Mouse (Mus musculus): Measurements from ENCODE around the gene Tars.

Gene Tars

GRCm38 (mm10) chr15:11399356-11400067 is at the start of gene Tars:
Gene Tars, minus strand, starts transcription at chr15:11399665.
- DNase-seq (ENCODE audit: low read depth, low spot score) = peak; percentile 97

GRCm38 (mm10) chr15:11437361-11437760 is 37.9 kb upstream of the Tars start:
- DNase-seq (ENCODE audit: low read depth, low spot score) = no peak

DNA sequence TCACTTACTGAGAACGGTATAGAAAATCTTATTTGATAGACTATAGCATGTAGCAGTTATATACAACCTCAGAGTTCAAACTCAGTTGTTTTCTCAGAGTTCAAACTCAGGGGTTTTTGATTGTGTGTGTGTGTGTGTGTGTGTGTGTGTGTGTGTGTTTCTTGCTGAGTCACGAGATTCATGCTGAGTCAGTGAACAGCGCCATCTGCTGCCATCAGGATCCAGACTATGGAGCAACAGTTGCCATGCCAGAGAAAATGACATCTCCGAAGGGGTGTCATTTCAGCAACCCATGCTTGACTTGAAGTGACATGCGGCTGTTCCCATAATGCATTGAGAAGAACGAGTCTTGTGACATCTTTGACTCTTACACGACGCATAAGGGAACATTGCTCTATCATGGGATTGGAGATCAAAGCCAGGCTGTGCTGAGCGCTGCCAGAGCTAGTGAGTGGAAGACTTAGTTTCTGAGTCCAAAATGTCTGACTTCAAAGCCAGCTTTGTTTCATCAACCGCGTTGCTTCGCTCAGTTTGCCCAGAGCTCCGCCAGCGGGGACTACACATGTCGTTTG is 37.3 kb upstream of the Tars start:
- no peak for DNase-seq (ENCODE audit: low read depth, low spot score)

DNA sequence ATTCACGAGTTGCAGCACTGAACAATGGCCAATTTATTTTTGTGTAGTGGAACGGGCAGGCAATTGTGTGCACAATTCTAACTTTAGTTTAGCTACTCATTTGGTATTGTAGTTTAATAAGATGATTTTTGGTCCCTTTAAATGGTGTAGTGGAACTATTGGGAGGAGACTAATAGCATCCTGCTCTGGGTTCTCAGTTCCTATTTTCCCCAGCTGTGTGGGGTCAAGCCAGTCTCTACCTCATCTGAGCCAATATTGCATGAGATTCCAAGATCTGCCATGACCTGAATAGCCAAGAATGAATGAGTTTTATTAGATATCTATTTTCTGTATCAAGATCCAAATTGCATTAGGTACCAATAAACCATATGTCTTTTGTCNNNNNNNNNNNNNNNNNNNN is 27.4 kb upstream of the Tars start:
- DNase-seq (ENCODE audit: low read depth, low spot score) = no peak

- no peak for DNase-seq (ENCODE audit: low read depth, low spot score)
Observed at GRCm38 (mm10) chr15:11413484-11413883, 14.0 kb upstream of the Tars start.

- DNase-seq (ENCODE audit: low read depth, low spot score) = no peak
Observed at GRCm38 (mm10) chr15:11412542-11412941, 13.1 kb upstream of the Tars start.

DNA sequence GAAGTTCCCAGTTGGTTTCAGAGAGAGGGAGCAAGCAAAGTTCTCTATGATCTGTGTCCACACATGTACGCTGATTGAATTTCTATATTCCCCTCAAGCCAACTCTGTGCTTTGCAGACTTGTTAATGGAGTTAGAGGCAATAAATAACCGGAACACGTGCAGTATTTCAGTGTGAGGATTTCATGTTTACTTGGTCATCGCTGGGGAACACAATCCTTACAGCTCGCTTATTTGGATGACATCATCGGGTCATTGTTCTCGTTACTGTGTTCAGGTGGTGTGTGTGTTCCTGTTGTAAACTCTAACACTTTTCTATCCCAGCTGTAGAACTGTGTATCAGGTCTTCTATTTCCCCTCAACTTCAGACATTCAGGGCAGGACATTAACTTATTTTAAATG is 12.4 kb upstream of the Tars start:
- no peak for DNase-seq (ENCODE audit: low read depth, low spot score)

DNA sequence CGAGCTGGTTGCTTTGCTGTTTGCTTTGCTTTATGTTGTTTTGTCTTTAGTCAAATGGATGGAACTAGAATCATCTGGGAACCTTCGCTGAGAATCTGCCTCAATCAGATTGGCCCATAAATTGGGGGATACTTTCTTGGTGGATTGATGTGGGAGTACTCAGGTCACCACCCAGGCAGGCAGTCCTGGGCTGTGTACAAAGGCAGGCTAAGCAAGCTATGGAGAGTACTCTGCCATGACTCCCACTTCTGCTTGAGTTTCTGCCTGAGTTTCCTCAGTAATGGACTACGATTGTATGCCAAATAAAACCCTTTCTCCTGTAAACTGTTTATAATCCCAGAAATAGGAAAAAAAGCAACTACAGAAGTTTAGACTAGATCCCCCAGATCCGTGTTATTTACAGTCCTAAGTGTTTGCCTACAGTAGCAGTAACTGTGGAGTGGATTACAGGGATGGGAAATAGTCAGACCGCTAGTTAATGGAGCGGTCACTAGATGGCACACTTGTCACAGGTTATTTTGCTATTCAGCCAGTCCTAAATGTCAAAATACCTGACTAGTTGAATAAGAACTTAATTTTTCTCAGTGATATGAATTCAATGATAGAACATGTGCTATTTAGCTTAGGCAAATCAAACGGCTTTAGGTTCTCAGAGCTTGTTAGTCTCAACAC is 8.8 kb upstream of the Tars start:
- no peak for DNase-seq (ENCODE audit: low read depth, low spot score)

DNA sequence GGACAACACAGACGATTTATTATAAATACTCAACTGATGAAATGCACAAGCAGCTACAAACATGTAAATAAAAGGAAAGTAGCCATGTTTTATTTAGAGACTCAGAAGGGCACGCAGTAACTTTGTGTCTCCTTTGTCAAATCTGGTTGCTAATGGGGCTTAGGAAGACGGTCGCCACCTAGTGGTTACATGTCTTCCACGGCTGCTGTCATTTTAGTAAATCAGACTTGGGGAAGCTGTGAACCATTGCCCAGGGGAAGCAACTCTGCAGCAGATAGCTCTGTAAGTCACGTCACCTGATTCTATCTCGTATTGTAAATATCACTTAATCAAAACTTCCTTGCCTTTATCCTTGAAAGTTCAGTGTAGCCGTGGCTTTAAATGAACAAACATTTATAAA is 7.9 kb upstream of the Tars start:
- DNase-seq (ENCODE audit: low read depth, low spot score) = no peak

DNA sequence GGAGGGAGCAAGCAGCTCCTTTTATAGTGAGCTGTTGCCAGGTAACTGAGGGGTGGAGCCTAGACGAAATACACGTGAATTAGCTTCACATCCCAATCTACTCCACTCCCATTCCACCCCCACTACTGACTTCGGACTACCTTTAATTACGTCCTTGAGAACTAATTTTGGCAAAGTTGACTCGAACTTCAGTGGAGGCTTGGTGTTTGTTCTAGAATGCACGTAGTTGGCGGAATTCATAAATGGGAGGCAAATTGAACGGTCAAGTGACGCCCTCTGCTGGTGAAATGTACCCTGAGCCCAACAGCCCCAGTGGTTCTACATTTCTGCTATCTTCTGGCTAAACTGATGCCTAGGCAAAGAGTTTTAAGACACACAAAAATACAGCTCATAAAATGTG is 7.3 kb upstream of the Tars start:
- no peak for DNase-seq (ENCODE audit: low read depth, low spot score)

GRCm38 (mm10) chr15:11398676-11399350 is 652 bp downstream of the Tars start:
- DNase-seq (ENCODE audit: low read depth, low spot score) = peak; percentile 29

- DNase-seq (ENCODE audit: low read depth, low spot score) = no peak
Observed at GRCm38 (mm10) chr15:11396421-11396820, 3.0 kb downstream of the Tars start.

- no peak for DNase-seq (ENCODE audit: low read depth, low spot score)
Observed at GRCm38 (mm10) chr15:11392903-11393302, 6.6 kb downstream of the Tars start.

- DNase-seq (ENCODE audit: low read depth, low spot score) = no peak
Observed at GRCm38 (mm10) chr15:11383796-11384195, 15.7 kb downstream of the Tars start.

- DNase-seq (ENCODE audit: low read depth, low spot score) = no peak
Observed at GRCm38 (mm10) chr15:11382585-11382984, 16.9 kb downstream of the Tars start.

GRCm38 (mm10) chr15:11380616-11381015 is 18.8 kb downstream of the Tars start:
- DNase-seq (ENCODE audit: low read depth, low spot score) = no peak

- DNase-seq (ENCODE audit: low read depth, low spot score) = no peak
Observed at GRCm38 (mm10) chr15:11380087-11380530, 19.4 kb downstream of the Tars start.

DNA sequence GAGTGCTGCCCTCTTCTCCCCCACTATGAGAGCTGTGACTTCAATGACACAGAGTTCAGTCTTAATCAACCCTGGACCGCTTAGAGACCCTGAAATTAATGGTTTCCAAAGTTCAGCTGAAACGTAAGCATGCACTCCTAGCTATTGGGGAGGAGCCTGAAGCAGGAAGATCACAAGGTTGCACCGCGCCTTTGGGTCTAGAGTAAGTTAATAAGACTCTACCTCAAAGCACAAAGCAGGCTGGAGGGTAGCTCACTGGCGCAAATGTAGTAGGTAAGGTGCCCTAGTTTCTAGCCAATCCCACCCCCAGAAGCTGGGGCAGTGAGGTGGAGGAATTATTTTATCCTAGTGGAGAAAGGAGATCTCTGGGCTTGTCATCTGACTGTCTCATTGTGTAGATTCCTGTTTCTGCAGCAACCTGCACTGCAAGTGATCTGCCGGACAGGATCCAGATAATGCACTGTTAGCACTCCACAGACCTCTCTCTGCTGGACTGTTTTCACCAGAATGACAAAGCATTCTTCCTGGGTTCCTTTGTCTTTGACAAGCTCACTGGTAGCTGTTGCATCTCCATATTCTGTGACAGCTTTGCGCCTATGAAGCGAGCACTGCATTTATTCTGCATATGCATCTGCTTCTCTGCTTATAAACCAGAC is 19.9 kb downstream of the Tars start:
- no peak for DNase-seq (ENCODE audit: low read depth, low spot score)

DNA sequence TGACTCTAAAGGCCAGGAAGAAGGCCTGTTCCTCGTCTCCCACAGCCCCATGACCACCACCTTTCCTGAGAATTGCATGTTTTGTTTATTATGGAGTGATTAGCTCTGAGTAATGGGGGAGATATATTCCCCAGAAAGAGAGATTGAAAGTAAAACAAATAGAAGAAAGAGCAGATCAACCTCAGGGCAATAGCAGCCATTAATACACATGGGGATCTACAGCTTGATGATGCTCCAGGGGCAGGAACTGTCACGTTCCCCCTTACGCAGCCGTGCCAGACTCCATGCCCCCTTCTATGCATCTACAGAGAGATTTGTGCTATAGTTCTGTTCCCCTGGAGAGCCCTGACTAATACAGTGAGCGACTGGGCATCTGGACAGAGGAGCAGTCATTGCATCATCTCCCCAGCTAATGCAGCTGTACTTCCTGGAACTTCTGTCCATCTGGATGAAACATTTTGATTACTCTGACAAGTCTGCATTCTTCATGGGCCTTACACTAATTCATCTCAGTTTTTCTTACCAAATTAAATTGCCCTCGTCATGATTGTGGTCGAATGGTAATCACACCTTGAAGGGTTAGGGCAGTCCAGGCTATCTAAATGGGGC is 28.9 kb downstream of the Tars start:
- no peak for DNase-seq (ENCODE audit: low read depth, low spot score)

GRCm38 (mm10) chr15:11369572-11369971 is 29.9 kb downstream of the Tars start:
- DNase-seq (ENCODE audit: low read depth, low spot score) = no peak

DNA sequence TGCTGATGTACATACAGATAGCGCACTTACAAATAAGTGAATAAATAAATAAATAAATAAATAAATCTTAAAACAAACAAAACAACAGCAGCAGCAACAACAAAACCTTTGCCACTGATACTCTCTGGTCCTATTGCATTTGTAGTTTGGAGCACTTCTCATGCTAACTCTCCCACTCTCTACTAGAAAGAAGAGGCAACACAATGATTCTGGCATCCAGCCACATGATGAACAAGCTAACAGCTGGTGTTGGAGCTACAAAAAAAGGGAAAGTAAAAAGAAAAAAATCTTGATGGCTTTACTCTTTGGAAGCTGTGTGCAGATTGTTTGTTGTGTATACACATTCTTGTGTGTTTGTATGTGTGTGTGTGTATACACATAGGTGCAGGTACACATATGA is 34.7 kb downstream of the Tars start:
- DNase-seq (ENCODE audit: low read depth, low spot score) = no peak

Measured in c-Kit-negative CD71-positive TER-119-positive erythroid progenitor cells, embryonic 14.5 days (primary cell).